Mouse (Mus musculus) cerebellum, postnatal 10 days (tissue): ENCODE data around the gene Slc6a21.
A peak's percentile ranks its signal among the peaks of the same experiment; 100 is the strongest.

ENCODE experiments used
- DNase-seq, 2 experiments: peaks; one replicate each; pipeline ENCODE4 v3.0.0; 2021; ENCODE audit warnings: mixed read lengths in 2 of 2

Gene Slc6a21

GRCm38 (mm10) chr7:45322245-45322644 is 44.9 kb downstream of the Slc6a21 start:
- no peak for DNase-seq

- DNase-seq = no peak
These were observed 45.8 kb downstream of the Slc6a21 start for GRCm38 (mm10) chr7:45323069-45323468.

- DNase-seq = no peak
These were observed 48.5 kb downstream of the Slc6a21 start for GRCm38 (mm10) chr7:45325800-45326199.

GRCm38 (mm10) chr7:45328841-45329475 is 51.6 kb downstream of the Slc6a21 start:
- no peak for DNase-seq

GRCm38 (mm10) chr7:45331502-45331901 is 54.2 kb downstream of the Slc6a21 start:
- DNase-seq = no peak

- DNase-seq = peak; percentile 57 to 60
These were observed 55.5 kb downstream of the Slc6a21 start for GRCm38 (mm10) chr7:45332685-45333425.

- DNase-seq = peak; percentile 83 to 89
These were observed 56.2 kb downstream of the Slc6a21 start, which contains the start of gene Trpm4 for GRCm38 (mm10) chr7:45333431-45333982. Gene Trpm4 (minus strand): TSS chr7:45333780.

GRCm38 (mm10) chr7:45334605-45335004 is 57.3 kb downstream of the Slc6a21 start:
- DNase-seq = no peak

GRCm38 (mm10) chr7:45335056-45335455 is 57.7 kb downstream of the Slc6a21 start, which contains the start of gene Hrc:
Gene Hrc (plus strand): TSS chr7:45335290.
- no peak for DNase-seq

- DNase-seq = no peak
These were observed 59.0 kb downstream of the Slc6a21 start for GRCm38 (mm10) chr7:45336319-45336718.

- DNase-seq = peak in 1 of 2 experiments; percentile 37
These were observed 60.2 kb downstream of the Slc6a21 start for GRCm38 (mm10) chr7:45337469-45337868.

- peak; percentile 48 to 57 for DNase-seq
These were observed 61.0 kb downstream of the Slc6a21 start for GRCm38 (mm10) chr7:45338161-45338911.
